Mouse (Mus musculus) CH12.LX (cell line): ENCODE measurements around the gene Ctbs.

Experiments used
- CTCF ChIP-seq, 2 experiments: IDR thresholded peaks in 1 of 2; conservative IDR thresholded peaks in 1 of 2; 2 replicates each; pipeline ENCODE4 v1.5.1; 2011 to 2012; ENCODE audit warnings: low read depth in 2 of 2, low read length in 2 of 2, improper control_type of control experiment in 1 of 2, inconsistent platforms in 1 of 2, mild to moderate bottlenecking in 1 of 2, moderate library complexity in 1 of 2
- E2F4 ChIP-seq: IDR thresholded peaks from 2 replicates; pipeline ENCODE4 v1.6.1; 2011; ENCODE audit warnings: low read depth, low read length, improper control_type of control experiment; ENCODE audit not compliant: insufficient replicate concordance
- ETS1 ChIP-seq: conservative IDR thresholded peaks from 2 replicates; pipeline ENCODE4 v1.6.1; 2012; ENCODE audit warnings: low read depth, mild to moderate bottlenecking, inconsistent platforms, low read length, improper control_type of control experiment, moderate library complexity
- MAFK ChIP-seq: IDR thresholded peaks from 2 replicates; pipeline ENCODE4 v1.6.1; 2011; ENCODE audit warnings: low read length, improper control_type of control experiment; ENCODE audit not compliant: insufficient replicate concordance
- MYC ChIP-seq: IDR thresholded peaks from 2 replicates; pipeline ENCODE4 v1.6.1; 2011; ENCODE audit warnings: low read depth, mild to moderate bottlenecking, improper control_type of control experiment, low read length

GRCm38 (mm10) chr3:146449745-146450250, at the start of gene Ctbs:
- TF ChIP-seq MAFK (no peak), CTCF (conservative IDR thresholded peaks at IDR 0.05 in 1 of 2, IDR thresholded peaks at IDR 0.05 in 1 of 2; ENCODE audit: low read depth in 2 of 2, low read length in 2 of 2) (no peak), ETS1 (no peak), MYC (no peak), E2F4 (no peak)
